Mouse (Mus musculus): ENCODE measurements around the gene Jtb. TPM values are rescaled to one million over a fixed set of nuclear protein-coding genes. Genes with fewer than 3 reads are reported as not detected.
A peak's percentile ranks its signal among the peaks of the same experiment; 100 is the strongest.
"Not testable (repeated sequence)": the region's sequence is repeated elsewhere in the genome, so short reads cannot be mapped to it uniquely, and the experiment has no call there.

Jtb gene
- polyA plus RNA-seq, 1 experiment from 2014 or later = 95.8 TPM

DNA sequence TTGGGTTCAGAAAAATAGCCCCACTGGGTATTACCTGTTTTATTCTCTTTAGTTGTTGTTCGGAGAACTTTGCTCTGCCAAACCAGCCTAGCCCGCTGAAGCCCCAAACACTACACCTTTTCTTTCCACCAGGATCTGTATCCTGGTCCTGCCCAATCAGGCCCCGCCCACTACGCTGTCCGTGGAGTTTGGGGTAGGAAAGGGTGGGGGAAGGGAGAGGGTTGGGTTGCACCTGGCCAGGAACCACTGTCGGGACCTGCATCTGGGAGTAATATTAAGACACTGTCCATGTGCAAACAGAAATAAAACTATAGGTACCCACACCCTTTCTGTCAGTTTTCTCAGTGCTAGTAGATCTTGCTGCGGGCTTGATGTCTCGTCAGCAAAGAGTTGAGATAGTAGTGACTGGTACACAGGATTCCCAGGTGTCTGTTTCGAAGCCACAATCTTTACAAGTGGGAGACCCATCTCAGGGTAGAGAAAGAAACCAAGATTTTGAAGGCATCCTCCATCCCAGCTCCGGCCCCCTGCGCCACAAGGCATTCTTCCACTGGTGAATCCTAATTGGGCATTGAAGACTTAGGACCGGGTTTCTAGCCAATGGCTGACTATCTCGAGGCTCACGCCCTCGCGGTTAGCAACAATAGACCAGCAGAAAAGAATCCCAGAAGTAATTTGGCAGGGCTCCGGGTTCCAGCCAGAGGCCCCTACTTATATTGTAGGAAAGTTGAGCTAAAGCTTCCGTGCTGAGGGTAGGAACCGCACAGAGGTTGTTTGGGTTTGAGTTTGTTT is 11.8 kb downstream of the Jtb start, which contains the start of gene Creb3l4:
Gene Creb3l4 (minus strand): TSS at position 529 of the 792 bp plus-strand sequence.
- H3K4me2 ChIP-seq = peak within 1 kb of the TSS; percentile 87
- H3K4me3 ChIP-seq (ENCODE audit: low read depth, low read length) = peak within 1 kb of the TSS; percentile 45
- peak within 1 kb of the TSS; percentile 59 for H3K9ac ChIP-seq (ENCODE audit: low read depth, low read length)
- H3K9me3 ChIP-seq (replicated peaks; ENCODE audit: control insufficient read depth, low read length) = no peaks in the 10 kb centered on the region
- no peak within 1 kb of the TSS for H3K27ac ChIP-seq (ENCODE audit: low read depth, low read length)
- 0 out of 2 replicates have a peak, but pooled peaks have one; percentile 39 for ATAC-seq (replicated peaks; ENCODE audit: insufficient number of reproducible peaks, low FRiP score, low TSS enrichment)
- no peaks in the 10 kb centered on the region for H3K36me3 ChIP-seq (ENCODE audit: control insufficient read depth, insufficient read depth, low read length)
- H3K4me1 ChIP-seq (ENCODE audit: control insufficient read depth, insufficient read depth, low read length) = peaks cover 9% of the 10 kb centered on the region; the same call in 1 of the 2 replicates
- H3K27me3 ChIP-seq (ENCODE audit: control insufficient read depth, insufficient read depth, low read length) = no peaks in the 10 kb centered on the region
- WGBS (ENCODE audit: insufficient replicate concordance) = 3% methylated on average over 19 of the region's 19 CpGs

DNA sequence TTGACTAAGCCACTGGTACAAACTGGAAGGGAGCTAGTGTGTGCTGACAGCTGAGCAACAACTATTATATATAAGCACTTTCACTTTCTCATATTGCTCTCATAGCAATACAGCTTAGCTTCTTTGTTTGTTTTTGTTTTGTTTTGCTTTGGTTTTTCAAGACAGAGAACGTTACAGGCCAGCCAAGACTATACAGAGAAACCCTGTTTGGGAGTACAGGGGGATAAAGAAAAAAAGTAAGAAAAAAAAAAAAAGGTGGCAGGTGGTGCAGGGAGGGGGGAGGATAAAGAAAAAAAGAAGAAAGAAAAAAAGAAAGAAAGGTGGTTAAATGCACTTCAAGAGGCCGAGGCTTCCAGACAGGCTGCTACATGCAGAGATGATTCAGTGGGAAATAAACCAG is 14.0 kb downstream of the Jtb start:
- WGBS (ENCODE audit: insufficient replicate concordance) = 78% methylated on average over 2 of the region's 2 CpGs
- Histone ChIP-seq H3K4me1 (ENCODE audit: control insufficient read depth, insufficient read depth, low read length) (peaks cover 13% of the 10 kb centered on the region), H3K4me2 (no peak overlapping the region), H3K9me3 (replicated peaks; ENCODE audit: control insufficient read depth, low read length) (no peaks in the 10 kb centered on the region), H3K9ac (ENCODE audit: low read depth, low read length) (no peak overlapping the region), H3K27ac (ENCODE audit: low read depth, low read length) (no peak overlapping the region), H3K36me3 (ENCODE audit: control insufficient read depth, insufficient read depth, low read length) (peaks cover 2% of the 10 kb centered on the region; the same call in 1 of the 2 replicates), H3K4me3 (ENCODE audit: low read depth, low read length) (no peak overlapping the region), H3K27me3 (ENCODE audit: control insufficient read depth, insufficient read depth, low read length) (no peaks in the 10 kb centered on the region)
- ATAC-seq (replicated peaks; ENCODE audit: insufficient number of reproducible peaks, low FRiP score, low TSS enrichment) = no peak

DNA sequence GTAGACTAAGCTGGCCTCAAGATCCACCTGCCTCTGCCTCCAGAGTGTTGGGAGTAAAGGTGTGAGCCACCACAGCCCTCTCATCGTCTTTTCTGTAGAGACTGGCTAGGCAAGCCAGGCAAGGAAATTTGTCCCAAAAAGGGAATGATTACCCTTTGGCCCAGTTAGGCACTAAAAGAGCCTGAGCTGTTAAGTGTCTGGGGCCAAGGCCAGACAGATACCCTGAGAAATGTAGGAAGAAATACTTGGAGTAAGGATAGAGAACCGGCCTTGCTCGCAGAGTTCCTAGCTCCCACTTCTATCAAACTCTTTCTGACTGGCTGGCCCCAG is 16.2 kb downstream of the Jtb start:
- H3K4me3 ChIP-seq (ENCODE audit: low read depth, low read length) = peak overlapping the region; percentile 81
- ATAC-seq (replicated peaks; ENCODE audit: insufficient number of reproducible peaks, low FRiP score, low TSS enrichment) = no peak
- peak overlapping the region; percentile 89 for H3K9ac ChIP-seq (ENCODE audit: low read depth, low read length)
- H3K27ac ChIP-seq (ENCODE audit: low read depth, low read length) = peak overlapping the region; percentile 95
- peak overlapping the region; percentile 93 for H3K4me2 ChIP-seq
- no peaks in the 10 kb centered on the region for H3K27me3 ChIP-seq (ENCODE audit: control insufficient read depth, insufficient read depth, low read length)
- H3K4me1 ChIP-seq (ENCODE audit: control insufficient read depth, insufficient read depth, low read length) = peaks cover 12% of the 10 kb centered on the region
- 3% methylated on average over 3 of the region's 3 CpGs for WGBS (ENCODE audit: insufficient replicate concordance)
- H3K36me3 ChIP-seq (ENCODE audit: control insufficient read depth, insufficient read depth, low read length) = peaks cover 2% of the 10 kb centered on the region; the same call in 1 of the 2 replicates
- H3K9me3 ChIP-seq (replicated peaks; ENCODE audit: control insufficient read depth, low read length) = no peaks in the 10 kb centered on the region

DNA sequence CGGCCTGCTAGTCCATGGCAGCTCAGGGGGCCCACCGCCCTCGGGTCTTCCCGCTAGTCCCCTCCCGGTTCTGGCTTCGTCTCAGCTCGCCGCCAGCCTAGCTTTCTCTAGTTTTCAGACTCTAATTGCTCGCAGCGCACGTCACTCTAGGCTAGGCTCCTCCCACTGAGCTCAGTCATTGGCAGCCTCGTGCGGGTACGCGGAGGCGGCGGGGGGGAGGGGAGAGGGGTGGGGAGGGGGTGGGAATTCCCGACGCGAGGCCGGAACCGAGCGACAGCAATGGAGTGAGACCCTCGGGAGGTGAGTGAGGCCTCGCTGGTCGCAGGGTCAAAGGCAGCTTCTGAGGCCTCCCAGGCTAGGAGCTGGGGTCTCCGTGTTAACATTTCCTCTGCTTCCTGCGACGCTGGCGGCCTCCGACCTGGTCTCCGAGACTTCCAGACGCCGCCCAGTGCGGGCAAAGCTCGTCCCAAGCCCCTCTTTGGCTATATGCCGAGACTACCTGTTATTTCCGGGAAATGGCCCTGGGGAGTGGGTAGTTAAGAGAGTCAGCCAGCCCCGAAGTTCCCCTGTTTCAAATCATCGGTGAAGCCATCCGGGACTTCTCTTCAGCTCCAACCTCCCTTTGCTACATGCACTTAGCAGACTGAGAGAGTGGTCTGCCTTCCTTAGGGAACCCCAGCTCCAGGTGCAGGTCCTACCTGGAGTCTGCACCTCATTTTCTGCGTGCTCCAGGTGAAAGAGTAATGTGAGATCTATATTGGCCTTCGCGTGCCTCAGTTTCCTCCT is 16.8 kb downstream of the Jtb start, which contains the start of gene Slc39a1:
Gene Slc39a1 (plus strand): TSS at position 213 of the 786 bp plus-strand sequence.
- Histone ChIP-seq H3K4me1 (ENCODE audit: control insufficient read depth, insufficient read depth, low read length) (peaks cover 6% of the 10 kb centered on the region), H3K4me3 (ENCODE audit: low read depth, low read length) (peak within 1 kb of the TSS; percentile 81), H3K27ac (ENCODE audit: low read depth, low read length) (peak within 1 kb of the TSS; percentile 95), H3K9ac (ENCODE audit: low read depth, low read length) (peak within 1 kb of the TSS; percentile 89), H3K4me2 (peak within 1 kb of the TSS; percentile 93), H3K9me3 (replicated peaks; ENCODE audit: control insufficient read depth, low read length) (no peaks in the 10 kb centered on the region), H3K27me3 (ENCODE audit: control insufficient read depth, insufficient read depth, low read length) (no peaks in the 10 kb centered on the region), H3K36me3 (ENCODE audit: control insufficient read depth, insufficient read depth, low read length) (peaks cover 2% of the 10 kb centered on the region; the same call in 1 of the 2 replicates)
- peak; percentile 91 for ATAC-seq (replicated peaks; ENCODE audit: insufficient number of reproducible peaks, low FRiP score, low TSS enrichment)
- WGBS (ENCODE audit: insufficient replicate concordance) = under 1% methylated on average over 44 of the region's 44 CpGs

DNA sequence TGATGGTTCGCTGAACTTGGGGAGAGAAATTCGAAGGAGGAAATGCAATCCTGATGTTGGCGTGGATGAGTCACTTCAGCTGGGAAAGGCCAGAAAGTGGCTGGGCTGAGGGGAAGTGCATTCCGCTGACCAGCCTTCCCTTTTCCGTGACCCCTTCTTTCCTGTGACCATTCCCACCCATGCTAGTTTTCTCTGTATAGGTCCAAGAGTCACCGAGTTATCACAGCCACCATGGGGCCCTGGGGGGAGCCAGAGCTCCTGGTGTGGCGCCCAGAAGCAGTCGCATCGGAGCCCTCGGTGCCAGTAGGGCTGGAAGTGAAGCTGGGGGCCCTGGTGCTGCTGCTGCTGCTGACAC is 17.3 kb downstream of the Jtb start:
- WGBS (ENCODE audit: insufficient replicate concordance) = under 1% methylated on average over 10 of the region's 10 CpGs
- Histone ChIP-seq H3K4me2 (peak overlapping the region; percentile 93), H3K27ac (ENCODE audit: low read depth, low read length) (peak overlapping the region; percentile 95), H3K27me3 (ENCODE audit: control insufficient read depth, insufficient read depth, low read length) (no peaks in the 10 kb centered on the region), H3K4me1 (ENCODE audit: control insufficient read depth, insufficient read depth, low read length) (peaks cover 6% of the 10 kb centered on the region), H3K9ac (ENCODE audit: low read depth, low read length) (peak overlapping the region; percentile 89), H3K9me3 (replicated peaks; ENCODE audit: control insufficient read depth, low read length) (no peaks in the 10 kb centered on the region), H3K36me3 (ENCODE audit: control insufficient read depth, insufficient read depth, low read length) (peaks cover 2% of the 10 kb centered on the region; the same call in 1 of the 2 replicates), H3K4me3 (ENCODE audit: low read depth, low read length) (peak overlapping the region; percentile 81)
- ATAC-seq (replicated peaks; ENCODE audit: insufficient number of reproducible peaks, low FRiP score, low TSS enrichment) = peak; percentile 35; the same call in 1 of the 2 replicates

DNA sequence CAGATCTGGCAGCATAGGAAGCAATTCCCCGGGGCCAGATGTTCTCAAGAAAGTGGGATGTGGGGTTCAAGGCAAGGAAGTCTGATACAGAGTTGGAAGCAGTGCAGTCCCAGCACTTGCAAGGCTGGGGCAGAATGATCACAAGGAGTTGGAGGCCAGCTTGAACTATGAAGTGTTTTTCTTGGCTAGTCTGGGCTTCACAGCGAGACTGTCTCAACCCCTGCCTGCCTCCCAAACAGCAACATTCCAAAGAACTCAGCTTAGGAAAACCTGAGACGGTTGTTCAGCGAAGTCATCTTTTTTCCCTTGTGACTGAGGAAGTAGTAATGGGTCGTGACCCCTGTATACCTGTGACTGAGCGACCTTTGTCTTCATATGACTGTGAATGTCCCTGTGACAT is 19.4 kb downstream of the Jtb start:
- Histone ChIP-seq H3K4me1 (ENCODE audit: control insufficient read depth, insufficient read depth, low read length) (peaks cover 9% of the 10 kb centered on the region), H3K36me3 (ENCODE audit: control insufficient read depth, insufficient read depth, low read length) (peaks cover 2% of the 10 kb centered on the region; the same call in 1 of the 2 replicates), H3K27me3 (ENCODE audit: control insufficient read depth, insufficient read depth, low read length) (no peaks in the 10 kb centered on the region), H3K9ac (ENCODE audit: low read depth, low read length) (no peak overlapping the region), H3K4me3 (ENCODE audit: low read depth, low read length) (no peak overlapping the region), H3K27ac (ENCODE audit: low read depth, low read length) (no peak overlapping the region), H3K9me3 (replicated peaks; ENCODE audit: control insufficient read depth, low read length) (no peaks in the 10 kb centered on the region), H3K4me2 (no peak overlapping the region)
- 76% methylated on average over 6 of the region's 6 CpGs for WGBS (ENCODE audit: insufficient replicate concordance)
- no peak for ATAC-seq (replicated peaks; ENCODE audit: insufficient number of reproducible peaks, low FRiP score, low TSS enrichment)

DNA sequence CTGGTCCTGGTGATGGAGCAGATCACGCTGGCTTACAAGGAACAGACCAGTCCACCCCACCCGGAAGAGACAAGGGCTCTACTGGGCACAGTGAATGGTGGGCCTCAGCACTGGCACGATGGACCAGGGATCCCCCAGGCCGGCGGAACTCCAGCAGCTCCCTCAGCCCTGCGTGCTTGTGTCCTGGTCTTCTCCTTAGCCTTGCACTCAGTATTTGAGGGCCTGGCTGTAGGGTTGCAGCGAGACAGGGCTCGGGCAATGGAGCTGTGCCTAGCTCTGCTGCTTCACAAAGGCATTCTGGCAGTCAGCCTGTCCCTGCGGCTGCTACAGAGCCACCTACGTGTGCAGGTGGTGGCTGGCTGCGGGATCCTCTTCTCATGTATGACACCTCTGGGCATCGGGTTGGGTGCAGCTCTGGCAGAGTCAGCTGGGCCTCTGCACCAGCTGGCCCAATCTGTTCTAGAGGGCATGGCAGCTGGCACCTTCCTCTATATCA is 20.4 kb downstream of the Jtb start:
- not testable (repeated sequence) for ATAC-seq (replicated peaks; ENCODE audit: insufficient number of reproducible peaks, low FRiP score, low TSS enrichment); H3K9ac ChIP-seq (ENCODE audit: low read depth, low read length); H3K27me3 ChIP-seq (ENCODE audit: control insufficient read depth, insufficient read depth, low read length); H3K4me3 ChIP-seq (ENCODE audit: low read depth, low read length); H3K4me1 ChIP-seq (ENCODE audit: control insufficient read depth, insufficient read depth, low read length); H3K9me3 ChIP-seq (replicated peaks; ENCODE audit: control insufficient read depth, low read length); H3K27ac ChIP-seq (ENCODE audit: low read depth, low read length); H3K36me3 ChIP-seq (ENCODE audit: control insufficient read depth, insufficient read depth, low read length); H3K4me2 ChIP-seq
- 95% methylated on average over 10 of the region's 12 CpGs for whole genome bisulfite sequencing (ENCODE audit: insufficient replicate concordance)

DNA sequence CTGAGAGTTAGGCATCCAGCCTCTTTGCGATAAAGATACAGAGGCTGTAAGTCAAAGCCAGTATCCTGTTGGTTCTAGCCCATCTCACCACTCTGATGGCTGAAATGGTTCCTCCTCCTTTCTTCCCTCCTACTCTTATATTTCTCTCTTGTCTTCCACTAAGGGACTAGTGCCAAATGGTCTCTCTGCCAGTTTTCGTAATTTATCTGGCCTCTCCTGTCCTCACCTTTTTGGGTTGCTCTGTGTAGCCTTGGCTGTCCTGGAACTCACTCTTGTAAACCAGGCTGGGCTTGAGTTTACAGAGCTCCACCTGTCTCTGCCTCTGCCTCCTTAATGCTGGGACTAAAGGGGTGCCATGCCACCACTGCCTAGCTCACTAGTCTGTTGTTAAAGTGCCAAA is 21.3 kb downstream of the Jtb start:
- WGBS (ENCODE audit: insufficient replicate concordance) = 76% methylated on average over 2 of the region's 2 CpGs

More for the DNA sequence above, 21.3 kb downstream of the Jtb start:
- H3K9me3 ChIP-seq (replicated peaks; ENCODE audit: control insufficient read depth, low read length); H3K27me3 ChIP-seq (ENCODE audit: control insufficient read depth, insufficient read depth, low read length); H3K4me3 ChIP-seq (ENCODE audit: low read depth, low read length); H3K27ac ChIP-seq (ENCODE audit: low read depth, low read length); H3K4me1 ChIP-seq (ENCODE audit: control insufficient read depth, insufficient read depth, low read length); H3K4me2 ChIP-seq; H3K36me3 ChIP-seq (ENCODE audit: control insufficient read depth, insufficient read depth, low read length); ATAC-seq (replicated peaks; ENCODE audit: insufficient number of reproducible peaks, low FRiP score, low TSS enrichment); H3K9ac ChIP-seq (ENCODE audit: low read depth, low read length): not testable (repeated sequence)

All from heart, embryonic 11.5 days (tissue).